Mouse (Mus musculus): ENCODE data around the gene Lrrc3c. TPM values are rescaled to one million over a fixed set of nuclear protein-coding genes. Genes with fewer than 3 reads are reported as not detected.
A peak's percentile ranks its signal among the peaks of the same experiment; 100 is the strongest.
"Not testable (repeated sequence)": the region's sequence is repeated elsewhere in the genome, so short reads cannot be mapped to it uniquely, and the experiment has no call there.

Gene Lrrc3c
- total RNA-seq, 2 experiments from 2014 or later: not detected

GRCm38 (mm10) chr11:98623981-98624380, 25.9 kb downstream of the Lrrc3c start:
- not testable (repeated sequence) for ATAC-seq (replicated peaks; ENCODE audit: low FRiP score, poor library complexity, severe bottlenecking)

GRCm38 (mm10) chr11:98624381-98624780, 26.3 kb downstream of the Lrrc3c start:
- ATAC-seq (replicated peaks; ENCODE audit: low FRiP score, poor library complexity, severe bottlenecking): not testable (repeated sequence)

GRCm38 (mm10) chr11:98625611-98626410, 27.7 kb downstream of the Lrrc3c start, which contains the start of the genes Gm12355 and Gsdma3:
TSS of gene Gm12355 (minus strand) at chr11:98625661.
TSS of gene Gsdma3 (plus strand) at chr11:98626360.
- ATAC-seq (replicated peaks; ENCODE audit: low FRiP score, poor library complexity, severe bottlenecking): no peak

GRCm38 (mm10) chr11:98628706-98629105, 30.6 kb downstream of the Lrrc3c start:
- no peak for ATAC-seq (replicated peaks; ENCODE audit: low FRiP score, poor library complexity, severe bottlenecking)

GRCm38 (mm10) chr11:98630646-98631045, 32.6 kb downstream of the Lrrc3c start:
- ATAC-seq (replicated peaks; ENCODE audit: low FRiP score, poor library complexity, severe bottlenecking): no peak

- peak; percentile 94 for ATAC-seq (replicated peaks; ENCODE audit: low FRiP score, poor library complexity, severe bottlenecking)
Observed at GRCm38 (mm10) chr11:98635312-98635970, 37.4 kb downstream of the Lrrc3c start.

- ATAC-seq (replicated peaks; ENCODE audit: low FRiP score, poor library complexity, severe bottlenecking): no peak
Observed at GRCm38 (mm10) chr11:98637501-98637900, 39.4 kb downstream of the Lrrc3c start.

GRCm38 (mm10) chr11:98640091-98640490, 42.0 kb downstream of the Lrrc3c start:
- ATAC-seq (replicated peaks; ENCODE audit: low FRiP score, poor library complexity, severe bottlenecking): no peak

- ATAC-seq (replicated peaks; ENCODE audit: low FRiP score, poor library complexity, severe bottlenecking): no peak
Observed at GRCm38 (mm10) chr11:98644757-98645156, 46.7 kb downstream of the Lrrc3c start.

- no peak for ATAC-seq (replicated peaks; ENCODE audit: low FRiP score, poor library complexity, severe bottlenecking)
Observed at GRCm38 (mm10) chr11:98645946-98646345, 47.9 kb downstream of the Lrrc3c start.

GRCm38 (mm10) chr11:98646459-98646858, 48.4 kb downstream of the Lrrc3c start, which contains the start of gene Gsdma2:
TSS of gene Gsdma2 (plus strand) at chr11:98646759.
- no peak for ATAC-seq (replicated peaks; ENCODE audit: low FRiP score, poor library complexity, severe bottlenecking)

Other genes with a start within 250 kb of the Lrrc3c start
- gene Ppp1r1b, start 249.9 kb upstream of the Lrrc3c start, total RNA-seq (2015; ENCODE audit: low replicate concordance): not detected in 2 replicates
- gene Ppp1r1b, start 249.9 kb upstream of the Lrrc3c start, total RNA-seq (2017; ENCODE audit: low replicate concordance): not detected in 2 replicates
- 8.5 and 9.2 TPM in 2 replicates for gene Stard3, start 239.9 kb upstream of the Lrrc3c start, total RNA-seq (2015; ENCODE audit: low replicate concordance)
- gene Stard3, start 239.9 kb upstream of the Lrrc3c start, total RNA-seq (2017; ENCODE audit: low replicate concordance): 2.8 and 6.0 TPM in 2 replicates
- not detected in 2 replicates for gene Tcap, start 214.5 kb upstream of the Lrrc3c start, total RNA-seq (2015; ENCODE audit: low replicate concordance)
- not detected in 2 replicates for gene Tcap, start 214.5 kb upstream of the Lrrc3c start, total RNA-seq (2017; ENCODE audit: low replicate concordance)
- not detected in 2 replicates for gene Pnmt, start 211.8 kb upstream of the Lrrc3c start, total RNA-seq (2015; ENCODE audit: low replicate concordance)
- not detected in 2 replicates for gene Pnmt, start 211.8 kb upstream of the Lrrc3c start, total RNA-seq (2017; ENCODE audit: low replicate concordance)
- not detected in 2 replicates for gene Pgap3, start 197.8 kb upstream of the Lrrc3c start, total RNA-seq (2015; ENCODE audit: low replicate concordance)
- 0.56 TPM in 1 of 2 replicates, not detected in the other for gene Pgap3, start 197.8 kb upstream of the Lrrc3c start, total RNA-seq (2017; ENCODE audit: low replicate concordance)
- 0.21 TPM in 1 of 2 replicates, not detected in the other for gene Erbb2, start 185.8 kb upstream of the Lrrc3c start, total RNA-seq (2015; ENCODE audit: low replicate concordance)
- 0.28 TPM in 1 of 2 replicates, not detected in the other for gene Erbb2, start 185.8 kb upstream of the Lrrc3c start, total RNA-seq (2017; ENCODE audit: low replicate concordance)
- 13.4 and 19.9 TPM in 2 replicates for gene Mien1, start 159.3 kb upstream of the Lrrc3c start, total RNA-seq (2015; ENCODE audit: low replicate concordance)
- 1.4 and 3.9 TPM in 2 replicates for gene Mien1, start 159.3 kb upstream of the Lrrc3c start, total RNA-seq (2017; ENCODE audit: low replicate concordance)
- not detected in 2 replicates for gene Grb7, start 151.9 kb upstream of the Lrrc3c start, total RNA-seq (2015; ENCODE audit: low replicate concordance)
- not detected in 2 replicates for gene Grb7, start 151.9 kb upstream of the Lrrc3c start, total RNA-seq (2017; ENCODE audit: low replicate concordance)
- gene Ikzf3, start 52.3 kb upstream of the Lrrc3c start, total RNA-seq (2015; ENCODE audit: low replicate concordance): 2.7 and 3.1 TPM in 2 replicates
- gene Ikzf3, start 52.3 kb upstream of the Lrrc3c start, total RNA-seq (2017; ENCODE audit: low replicate concordance): 1.4 and 2.6 TPM in 2 replicates
- not detected in 2 replicates for gene Zpbp2, start 47.2 kb upstream of the Lrrc3c start, total RNA-seq (2015; ENCODE audit: low replicate concordance)
- 4.6 TPM in 1 of 2 replicates, not detected in the other for gene Zpbp2, start 47.2 kb upstream of the Lrrc3c start, total RNA-seq (2017; ENCODE audit: low replicate concordance)
- gene Ormdl3, start 10.9 kb upstream of the Lrrc3c start, total RNA-seq (2015; ENCODE audit: low replicate concordance): 20.5 and 31.9 TPM in 2 replicates
- gene Ormdl3, start 10.9 kb upstream of the Lrrc3c start, total RNA-seq (2017; ENCODE audit: low replicate concordance): 37.9 and 51.6 TPM in 2 replicates
- gene Gm12355, start 27.4 kb downstream of the Lrrc3c start, total RNA-seq (2015; ENCODE audit: low replicate concordance): 1.0 and 2.5 TPM in 2 replicates
- 0.60 and 1.1 TPM in 2 replicates for gene Gm12355, start 27.4 kb downstream of the Lrrc3c start, total RNA-seq (2017; ENCODE audit: low replicate concordance)
- not detected in 2 replicates for gene Gsdma3, start 28.1 kb downstream of the Lrrc3c start, total RNA-seq (2015; ENCODE audit: low replicate concordance)
- not detected in 2 replicates for gene Gsdma3, start 28.1 kb downstream of the Lrrc3c start, total RNA-seq (2017; ENCODE audit: low replicate concordance)
- not detected in 2 replicates for gene Gsdma2, start 48.5 kb downstream of the Lrrc3c start, total RNA-seq (2015; ENCODE audit: low replicate concordance)
- not detected in 2 replicates for gene Gsdma2, start 48.5 kb downstream of the Lrrc3c start, total RNA-seq (2017; ENCODE audit: low replicate concordance)
- not detected in 2 replicates for gene Gsdma, start 66.1 kb downstream of the Lrrc3c start, total RNA-seq (2015; ENCODE audit: low replicate concordance)
- not detected in 2 replicates for gene Gsdma, start 66.1 kb downstream of the Lrrc3c start, total RNA-seq (2017; ENCODE audit: low replicate concordance)
- gene Psmd3, start 84.3 kb downstream of the Lrrc3c start, total RNA-seq (2015; ENCODE audit: low replicate concordance): 10.2 and 14.2 TPM in 2 replicates
- gene Psmd3, start 84.3 kb downstream of the Lrrc3c start, total RNA-seq (2017; ENCODE audit: low replicate concordance): 15.4 and 26.9 TPM in 2 replicates
- not detected in 2 replicates for gene Csf3, start 103.0 kb downstream of the Lrrc3c start, total RNA-seq (2015; ENCODE audit: low replicate concordance)
- not detected in 2 replicates for gene Csf3, start 103.0 kb downstream of the Lrrc3c start, total RNA-seq (2017; ENCODE audit: low replicate concordance)
- 8.8 and 17.3 TPM in 2 replicates for gene Med24, start 131.1 kb downstream of the Lrrc3c start, total RNA-seq (2015; ENCODE audit: low replicate concordance)
- gene Med24, start 131.1 kb downstream of the Lrrc3c start, total RNA-seq (2017; ENCODE audit: low replicate concordance): 10.3 and 17.6 TPM in 2 replicates
- 1.9 and 5.0 TPM in 2 replicates for gene Thra, start 142.3 kb downstream of the Lrrc3c start, total RNA-seq (2015; ENCODE audit: low replicate concordance)
- 4.3 and 8.1 TPM in 2 replicates for gene Thra, start 142.3 kb downstream of the Lrrc3c start, total RNA-seq (2017; ENCODE audit: low replicate concordance)
- gene Nr1d1, start 177.0 kb downstream of the Lrrc3c start, total RNA-seq (2015; ENCODE audit: low replicate concordance): not detected in 2 replicates
- 0.26 and 0.42 TPM in 2 replicates for gene Nr1d1, start 177.0 kb downstream of the Lrrc3c start, total RNA-seq (2017; ENCODE audit: low replicate concordance)
- 30.3 and 42.7 TPM in 2 replicates for gene Msl1, start 197.2 kb downstream of the Lrrc3c start, total RNA-seq (2015; ENCODE audit: low replicate concordance)
- gene Msl1, start 197.2 kb downstream of the Lrrc3c start, total RNA-seq (2017; ENCODE audit: low replicate concordance): 26.1 and 26.3 TPM in 2 replicates
- gene Casc3, start 206.6 kb downstream of the Lrrc3c start, total RNA-seq (2015; ENCODE audit: low replicate concordance): 20.0 and 23.6 TPM in 2 replicates
- gene Casc3, start 206.6 kb downstream of the Lrrc3c start, total RNA-seq (2017; ENCODE audit: low replicate concordance): 15.7 and 26.5 TPM in 2 replicates
- not detected in 2 replicates for gene Rapgefl1, start 238.5 kb downstream of the Lrrc3c start, total RNA-seq (2015; ENCODE audit: low replicate concordance)
- gene Rapgefl1, start 238.5 kb downstream of the Lrrc3c start, total RNA-seq (2017; ENCODE audit: low replicate concordance): 0.42 TPM in 1 of 2 replicates, not detected in the other

Measured in erythroblast, adult 5-6 weeks (primary cell).